Mouse (Mus musculus) liver, adult 2 months (tissue): ENCODE measurements around the gene Bin2.

ENCODE experiments used
- CTCF ChIP-seq: fragments of 200-500 bp; IDR thresholded peaks from 2 replicates; pipeline ENCODE4 v1.5.1; 2011; ENCODE audit warnings: low read depth, low read length, control low read depth
- POLR2A ChIP-seq: fragments of 200-500 bp; IDR thresholded peaks from 2 replicates; pipeline ENCODE4 v1.6.1; 2011; ENCODE audit warnings: low read length, control low read depth; ENCODE audit not compliant: insufficient read depth; ENCODE audit errors: extremely low read depth

GRCm38 (mm10) chr15:100628797-100629196 lies 40.6 kb downstream of the Bin2 start:
- TF ChIP-seq CTCF (no peak), POLR2A (no peak)
